Mouse (Mus musculus) thymus, adult 2 months (tissue): ENCODE measurements at regions not wholly inside any gene's neighbourhood (a gene's known extent, or its start where the extent isn't known, plus 50 kb on each side); places are given as distances from the start of the nearest gene placed in this dataset.

Source experiments
- DNase-seq: peaks from one replicate; pipeline ENCODE4 v3.0.0; 2021
- H3K27ac ChIP-seq: fragments of 200-500 bp; 2 replicates; pipeline ENCODE4 v1.5.1; 2012; ENCODE audit warnings: low read length, control low read depth; ENCODE audit not compliant: control insufficient read depth, insufficient read depth
- H3K27me3 ChIP-seq: fragments of 200-500 bp; 2 replicates; pipeline ENCODE4 v1.6.1; 2012; ENCODE audit warnings: mild to moderate bottlenecking, low read length, moderate library complexity, mixed read lengths; ENCODE audit not compliant: control insufficient read depth, insufficient read depth
- H3K36me3 ChIP-seq: fragments of 200-500 bp; 2 replicates; pipeline ENCODE4 v1.6.1; 2012; ENCODE audit warnings: mild to moderate bottlenecking, low read length, moderate library complexity; ENCODE audit not compliant: control insufficient read depth, insufficient read depth
- H3K4me1 ChIP-seq: fragments of 200-500 bp; replicated peaks from 2 replicates; pipeline ENCODE4 v1.6.1; 2012; ENCODE audit warnings: low read length; ENCODE audit not compliant: control insufficient read depth, insufficient read depth
- H3K4me3 ChIP-seq: fragments of 200-500 bp; 2 replicates; pipeline ENCODE4 v1.5.1; 2012; ENCODE audit warnings: mild to moderate bottlenecking, low read length, control low read depth, moderate library complexity; ENCODE audit not compliant: control insufficient read depth, insufficient read depth
- CTCF ChIP-seq: fragments of 200-500 bp; IDR thresholded peaks from 2 replicates; pipeline ENCODE4 v1.5.1; 2012; ENCODE audit warnings: mild to moderate bottlenecking, control low read depth, low read length, moderate library complexity, borderline replicate concordance; ENCODE audit not compliant: control insufficient read depth, poor library complexity, insufficient read depth; ENCODE audit errors: extremely low read depth
- POLR2A ChIP-seq: fragments of 200-500 bp; IDR thresholded peaks from 2 replicates; pipeline ENCODE4 v1.6.1; 2012; ENCODE audit warnings: mild to moderate bottlenecking, low read length, control low read depth, moderate library complexity; ENCODE audit not compliant: control insufficient read depth, poor library complexity, insufficient read depth; ENCODE audit errors: extremely low read depth
- WGBS: fragments of 180-500 bp; shearing (Covaris S2); methylation state at CpG from one replicate; pipeline ENCODE4 v1.1.7; 2018; 5-methylcytosine and 5-hydroxymethylcytosine counted together

DNA sequence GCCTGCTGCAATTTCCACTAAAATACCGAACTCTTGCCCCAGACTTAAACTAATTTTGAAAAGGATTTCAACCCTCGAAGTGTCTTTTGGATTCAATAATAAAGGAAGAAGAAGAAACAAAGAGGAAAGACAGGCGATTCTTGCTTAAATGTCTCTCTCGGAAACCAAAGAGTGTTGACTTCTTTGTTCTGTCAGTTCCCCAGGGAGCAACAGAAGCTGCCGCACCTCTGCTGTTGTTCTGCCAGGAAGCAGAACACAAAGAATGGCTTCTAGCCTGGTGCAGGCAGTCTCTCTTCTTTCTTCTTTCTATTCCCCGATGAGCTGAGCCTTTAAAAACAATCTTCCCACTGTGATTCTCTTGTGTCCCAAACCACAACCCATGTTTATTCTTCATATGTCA, 104.9 kb upstream of the Krr1 start:
- 45% methylated on average over 6 of the region's 6 CpGs for WGBS
- TF ChIP-seq CTCF, result no peak
- TF ChIP-seq POLR2A, result no peak
- DNase-seq, result no peak
- Histone ChIP-seq H3K27ac (no peak overlapping the region), H3K4me3 (no peak overlapping the region), H3K27me3 (no peaks in the 10 kb centered on the region), H3K36me3 (no peaks in the 10 kb centered on the region), H3K4me1 (no peaks in the 10 kb centered on the region)

GRCm38 (mm10) chr10:111880354-111880753, 92.1 kb upstream of the Krr1 start:
- no peaks in the 10 kb centered on the region for H3K4me1 ChIP-seq
- H3K27me3 ChIP-seq, result no peaks in the 10 kb centered on the region
- TF ChIP-seq POLR2A, result no peak
- no peak for TF ChIP-seq CTCF
- WGBS, result 85% methylated on average over 3 of the region's 3 CpGs
- no peaks in the 10 kb centered on the region for H3K36me3 ChIP-seq
- H3K4me3 ChIP-seq, result no peak overlapping the region
- DNase-seq, result no peak
- H3K27ac ChIP-seq, result no peak overlapping the region

GRCm38 (mm10) chr10:111881339-111882211, 90.9 kb upstream of the Krr1 start:
- Histone ChIP-seq H3K4me1 (no peaks in the 10 kb centered on the region), H3K27me3 (no peaks in the 10 kb centered on the region), H3K4me3 (no peak overlapping the region), H3K36me3 (no peaks in the 10 kb centered on the region), H3K27ac (no peak overlapping the region)
- no peak for TF ChIP-seq POLR2A
- no peak for TF ChIP-seq CTCF
- WGBS, result 95% methylated on average over 24 of the region's 24 CpGs
- DNase-seq, result no peak

GRCm38 (mm10) chr10:111882521-111882920, 89.9 kb upstream of the Krr1 start:
- WGBS, result 94% methylated on average over 6 of the region's 6 CpGs
- DNase-seq, result no peak
- Histone ChIP-seq H3K27ac (no peak overlapping the region), H3K27me3 (no peaks in the 10 kb centered on the region), H3K4me1 (no peaks in the 10 kb centered on the region), H3K4me3 (no peak overlapping the region), H3K36me3 (no peaks in the 10 kb centered on the region)
- TF ChIP-seq CTCF (no peak), POLR2A (no peak)

DNA sequence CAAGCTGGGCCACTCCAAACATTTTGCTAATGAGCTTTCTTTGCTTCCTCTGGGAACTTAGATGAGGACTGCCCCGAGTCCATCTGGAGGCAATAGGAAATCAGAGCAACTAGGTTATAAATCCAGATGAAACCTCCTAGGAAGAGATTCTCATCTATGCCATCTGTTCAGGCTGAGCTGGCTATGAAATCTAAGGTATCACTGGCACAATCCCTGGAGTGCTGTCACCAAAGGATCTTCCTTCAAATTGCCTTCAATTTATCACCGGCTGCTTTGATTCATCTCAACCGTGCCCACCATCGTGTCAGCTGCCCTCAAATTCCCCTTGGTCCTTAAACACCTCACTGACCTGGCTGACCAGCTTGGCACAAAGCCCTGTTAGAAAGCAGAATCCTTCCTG, 87.8 kb upstream of the Krr1 start:
- WGBS, result 88% methylated on average over 4 of the region's 4 CpGs

GRCm38 (mm10) chr10:111889111-111889510, 83.4 kb upstream of the Krr1 start:
- H3K4me1 ChIP-seq, result no peaks in the 10 kb centered on the region

More for the DNA sequence above, 87.8 kb upstream of the Krr1 start:
- TF ChIP-seq CTCF (no peak), POLR2A (no peak)
- Histone ChIP-seq H3K27me3 (no peaks in the 10 kb centered on the region), H3K4me1 (no peaks in the 10 kb centered on the region), H3K4me3 (no peak overlapping the region), H3K36me3 (no peaks in the 10 kb centered on the region), H3K27ac (no peak overlapping the region)
- no peak for DNase-seq

More at GRCm38 (mm10) chr10:111889111-111889510, 83.4 kb upstream of the Krr1 start:
- Histone ChIP-seq H3K27ac (no peak overlapping the region), H3K4me3 (no peak overlapping the region), H3K36me3 (no peaks in the 10 kb centered on the region), H3K27me3 (no peaks in the 10 kb centered on the region)
- 92% methylated on average over 5 of the region's 5 CpGs for WGBS
- no peak for DNase-seq
- TF ChIP-seq POLR2A, result no peak
- TF ChIP-seq CTCF, result no peak
